Mouse (Mus musculus): Measurements from ENCODE around the gene Gm11555.

GRCm38 (mm10) chr11:99614796-99615363, 35.2 kb downstream of the Gm11555 start, which contains the start of gene Krtap2-4:
- TF ChIP-seq MAFK (IDR thresholded peaks at IDR 0.05; ENCODE audit: insufficient read depth, low read depth, low read length) = no peak
- TF ChIP-seq ZC3H11A (IDR thresholded peaks at IDR 0.05; ENCODE audit: borderline replicate concordance, low read depth, low read length) = no peak

All from ES-E14 (cell line).